Mouse (Mus musculus) cerebral cortex, adult 2 months (tissue): Measurements from ENCODE around the gene Dtx1.

ENCODE experiments used
- WGBS: fragments of 180-500 bp; shearing (Covaris S2); methylation state at CpG from one replicate; pipeline ENCODE4 v1.1.7; 2018; 5-methylcytosine and 5-hydroxymethylcytosine counted together

Gene Dtx1

GRCm38 (mm10) chr5:120711827-120712226 is at the start of gene Dtx1:
TSS of gene Dtx1 (minus strand) at chr5:120711927.
- 27% methylated on average over 3 of the region's 3 CpGs for WGBS

DNA sequence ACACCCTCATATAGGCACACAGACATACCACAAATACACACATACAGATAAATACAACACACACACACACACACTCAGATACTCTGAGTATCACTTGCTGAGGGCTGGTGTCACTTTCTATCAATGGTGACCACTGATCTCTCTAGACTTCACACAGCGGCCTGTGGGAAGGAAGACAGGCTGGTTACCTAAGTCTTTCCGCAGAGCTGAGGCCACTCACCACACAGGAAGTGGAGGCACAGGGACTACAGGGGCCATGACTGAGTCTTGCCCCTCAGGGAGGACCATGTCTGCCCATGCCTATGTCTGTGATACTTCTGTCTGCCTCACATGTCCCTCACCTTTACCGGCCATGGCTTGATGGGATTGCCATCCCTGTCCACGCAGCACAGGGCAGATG is 42.5 kb upstream of the Dtx1 start:
- 90% methylated on average over 4 of the region's 4 CpGs for WGBS

GRCm38 (mm10) chr5:120752786-120753185 is 41.1 kb upstream of the Dtx1 start:
- 83% methylated on average over 3 of the region's 3 CpGs for WGBS

DNA sequence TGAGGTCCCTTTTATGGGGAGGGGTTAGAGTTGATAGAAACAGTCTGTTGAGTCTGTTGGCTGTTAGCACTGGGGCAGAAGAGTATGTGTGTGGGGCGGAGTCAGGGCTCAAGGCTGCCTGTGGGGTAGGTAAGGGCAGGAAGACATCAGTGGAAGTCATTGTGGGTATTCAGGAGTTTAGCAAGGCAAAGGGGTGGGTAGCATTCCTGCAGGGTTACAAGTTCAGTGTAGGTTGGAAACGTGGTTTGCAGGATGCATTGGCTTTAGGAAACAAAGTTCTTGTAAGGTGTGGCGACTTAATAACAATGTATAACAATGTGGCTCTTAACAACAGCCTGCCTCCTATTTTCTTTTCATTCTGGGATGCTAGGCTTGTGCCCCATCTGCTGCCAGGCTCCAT is 39.5 kb upstream of the Dtx1 start:
- WGBS = 84% methylated on average over 3 of the region's 3 CpGs

- 55% methylated on average over 5 of the region's 5 CpGs for WGBS
Measured at GRCm38 (mm10) chr5:120749688-120750087, 38.0 kb upstream of the Dtx1 start, which contains the start of gene Oas2. TSS of gene Oas2 (minus strand) at chr5:120749853.

GRCm38 (mm10) chr5:120746451-120746850 is 34.7 kb upstream of the Dtx1 start:
- 7% methylated on average over 5 of the region's 5 CpGs for WGBS

GRCm38 (mm10) chr5:120742125-120742524 is 30.4 kb upstream of the Dtx1 start:
- 39% methylated on average over 4 of the region's 4 CpGs for WGBS

DNA sequence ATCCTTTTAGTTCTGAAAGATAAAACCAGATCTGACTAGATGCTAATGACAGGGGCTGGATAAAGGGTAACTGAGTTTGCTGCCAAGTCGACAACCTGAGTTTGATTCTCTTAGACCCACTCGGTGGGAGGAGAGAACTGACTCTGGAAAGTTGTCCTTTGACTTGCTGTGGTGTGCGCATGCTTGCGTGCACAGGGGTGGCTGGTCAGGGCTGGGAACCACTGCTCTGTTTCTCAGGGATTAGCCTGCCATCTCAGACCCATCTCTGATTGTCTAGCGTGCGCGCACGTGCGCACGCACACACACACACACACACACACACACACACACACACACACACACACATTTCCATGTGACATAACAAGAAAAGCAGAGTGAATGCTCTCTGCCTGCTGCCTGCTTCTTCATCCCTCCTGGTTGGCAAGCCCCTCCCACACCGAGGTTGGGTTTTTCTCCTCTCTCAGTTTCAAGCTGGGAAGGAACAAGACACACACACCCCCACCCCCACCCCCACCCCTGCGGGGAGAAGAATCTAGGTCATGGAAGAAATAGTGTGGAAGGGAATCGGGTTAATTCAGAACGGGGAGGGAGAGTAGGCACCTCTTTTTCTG is 22.8 kb upstream of the Dtx1 start:
- 54% methylated on average over 14 of the region's 14 CpGs for WGBS

GRCm38 (mm10) chr5:120733696-120734095 is 22.0 kb upstream of the Dtx1 start:
- 94% methylated on average over 3 of the region's 3 CpGs for WGBS

- WGBS = 58% methylated on average over 1 of the region's 1 CpGs
Measured at GRCm38 (mm10) chr5:120732740-120733139, 21.0 kb upstream of the Dtx1 start.

DNA sequence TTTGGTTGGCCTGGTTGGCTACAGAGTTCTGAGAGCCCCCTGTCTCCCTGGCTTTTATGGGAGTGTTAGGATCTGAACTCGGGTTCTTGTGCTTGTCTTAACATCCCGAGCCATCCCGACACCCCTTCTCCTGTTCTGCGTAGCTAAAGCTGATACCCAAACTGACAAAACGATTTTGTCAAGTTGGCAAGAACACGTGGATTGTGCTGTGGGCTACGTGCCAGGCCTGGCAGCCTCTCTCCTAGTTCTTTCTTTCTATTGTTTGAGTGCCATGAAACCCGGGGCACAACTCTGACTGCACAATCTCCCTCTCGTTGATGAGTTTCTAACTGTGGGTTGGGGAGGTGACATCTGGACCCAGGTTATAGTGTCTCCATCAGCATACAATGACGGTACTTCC is 17.6 kb upstream of the Dtx1 start:
- WGBS = 22% methylated on average over 10 of the region's 10 CpGs

DNA sequence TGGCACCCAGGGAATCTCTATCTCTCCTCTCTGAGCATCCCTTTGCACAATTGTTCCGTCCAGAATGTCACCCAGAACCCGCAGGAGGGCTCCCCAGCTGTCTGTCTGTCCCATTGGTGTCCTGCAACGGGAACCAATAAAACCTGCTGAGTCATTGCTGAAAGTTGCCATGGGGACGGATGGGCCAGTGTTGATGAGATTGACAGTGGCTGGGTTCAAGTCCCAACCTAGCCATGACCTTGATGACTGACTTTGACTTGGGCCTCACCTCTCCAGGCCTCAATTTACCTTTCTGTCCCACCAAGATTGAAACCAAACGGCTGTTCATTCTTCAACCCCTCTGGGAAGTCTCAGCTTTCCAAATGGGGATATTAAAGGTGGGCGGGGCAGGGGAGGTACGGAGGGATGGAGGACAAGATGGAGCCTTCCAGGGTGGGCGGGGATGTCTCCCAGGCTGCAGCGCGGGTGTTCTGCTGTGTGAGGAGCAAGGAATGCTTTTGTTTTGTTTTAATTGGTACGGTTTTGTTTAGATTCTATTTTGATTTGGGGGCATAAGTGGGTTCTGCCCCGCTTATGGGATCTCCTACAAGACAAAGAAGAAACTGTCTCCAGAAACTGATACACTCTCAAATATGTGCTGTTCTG is 14.2 kb upstream of the Dtx1 start:
- WGBS = 50% methylated on average over 12 of the region's 12 CpGs

DNA sequence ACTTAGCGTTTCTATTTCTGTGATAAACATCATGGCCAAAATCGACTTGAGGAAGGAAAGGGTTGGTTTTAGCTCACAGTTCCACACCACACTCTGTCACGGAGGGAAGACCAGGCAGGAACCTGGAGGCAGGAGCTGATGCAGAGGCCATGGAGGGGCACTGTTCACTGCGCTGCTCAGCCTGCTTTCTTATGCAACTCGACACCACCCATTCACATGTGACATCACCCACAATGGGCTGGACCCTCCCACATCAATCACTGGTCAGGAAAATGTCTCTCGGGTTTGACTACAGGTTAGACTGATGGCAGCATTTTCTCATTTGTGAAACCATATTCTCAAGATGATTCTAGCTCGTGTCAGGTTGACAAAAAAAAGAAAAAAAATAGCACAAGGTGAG is 9.3 kb upstream of the Dtx1 start:
- WGBS = 58% methylated on average over 7 of the region's 7 CpGs

DNA sequence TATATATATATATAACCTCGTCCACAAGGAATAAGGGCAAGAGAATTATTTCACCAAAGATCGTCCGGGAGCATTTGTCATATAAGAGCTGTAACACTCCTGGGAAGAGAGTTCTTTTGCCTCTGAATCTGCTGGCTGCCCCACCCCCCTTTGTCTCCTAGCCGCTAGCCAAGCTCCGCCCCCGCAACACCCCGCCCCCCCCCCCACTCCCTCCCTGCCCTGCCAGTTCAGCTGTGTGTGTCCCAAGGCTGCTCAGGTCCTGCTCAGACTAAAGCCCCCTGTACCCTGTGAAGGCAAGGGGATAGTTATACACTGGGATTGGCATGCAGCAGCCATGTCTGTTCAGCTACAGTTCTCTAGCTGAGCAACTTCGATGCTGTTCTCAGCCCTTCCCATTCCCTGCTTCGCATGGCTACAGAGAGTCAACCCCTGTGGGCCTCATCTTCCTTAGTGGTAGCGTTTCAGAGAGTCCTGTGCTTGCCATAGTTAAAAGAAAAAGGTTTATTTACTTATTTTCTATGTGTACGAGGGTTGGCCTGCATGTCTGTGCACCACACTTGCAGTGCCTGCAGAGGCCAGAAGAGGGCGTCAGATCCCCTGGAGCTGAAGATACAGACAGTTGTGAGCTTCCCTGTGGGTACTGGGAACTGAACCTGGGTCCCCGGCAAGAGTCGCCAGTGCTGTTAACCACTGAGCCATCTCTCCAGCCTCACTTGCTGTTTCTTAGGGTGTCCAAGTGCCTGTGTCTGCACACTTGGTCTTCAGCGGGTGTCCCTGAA is 7.1 kb upstream of the Dtx1 start:
- WGBS = 56% methylated on average over 15 of the region's 15 CpGs

- 54% methylated on average over 10 of the region's 10 CpGs for WGBS
Measured at GRCm38 (mm10) chr5:120717136-120717535, 5.4 kb upstream of the Dtx1 start.

DNA sequence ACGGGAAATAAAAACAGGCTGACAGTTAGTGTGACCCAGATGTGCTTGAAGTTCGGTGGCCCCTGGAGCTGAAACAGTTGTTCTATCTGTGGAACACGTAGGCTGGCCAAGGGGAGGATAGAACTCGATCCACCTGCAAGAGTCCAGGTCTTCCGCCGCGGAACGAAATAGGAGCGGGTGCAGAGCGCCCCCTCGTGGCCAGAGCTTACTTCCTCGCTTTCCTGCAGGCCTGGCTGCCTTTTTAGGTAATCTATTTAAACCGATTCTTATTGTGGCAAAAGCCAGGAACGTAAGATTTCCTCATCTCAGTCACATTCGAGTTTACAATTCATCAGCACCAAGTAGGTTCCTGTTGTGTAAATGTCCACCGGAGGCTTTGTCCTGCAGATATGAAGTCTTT is 2.6 kb upstream of the Dtx1 start:
- WGBS = 1% methylated on average over 16 of the region's 16 CpGs

GRCm38 (mm10) chr5:120712721-120713120 is 994 bp upstream of the Dtx1 start:
- 62% methylated on average over 8 of the region's 8 CpGs for WGBS

- WGBS = under 1% methylated on average over 43 of the region's 43 CpGs
Measured at GRCm38 (mm10) chr5:120711416-120711815, 311 bp downstream of the Dtx1 start.

GRCm38 (mm10) chr5:120710826-120711248 is 890 bp downstream of the Dtx1 start:
- 2% methylated on average over 32 of the region's 34 CpGs for whole genome bisulfite sequencing

GRCm38 (mm10) chr5:120710161-120710825 is 1.4 kb downstream of the Dtx1 start:
- 3% methylated on average over 40 of the region's 40 CpGs for WGBS

DNA sequence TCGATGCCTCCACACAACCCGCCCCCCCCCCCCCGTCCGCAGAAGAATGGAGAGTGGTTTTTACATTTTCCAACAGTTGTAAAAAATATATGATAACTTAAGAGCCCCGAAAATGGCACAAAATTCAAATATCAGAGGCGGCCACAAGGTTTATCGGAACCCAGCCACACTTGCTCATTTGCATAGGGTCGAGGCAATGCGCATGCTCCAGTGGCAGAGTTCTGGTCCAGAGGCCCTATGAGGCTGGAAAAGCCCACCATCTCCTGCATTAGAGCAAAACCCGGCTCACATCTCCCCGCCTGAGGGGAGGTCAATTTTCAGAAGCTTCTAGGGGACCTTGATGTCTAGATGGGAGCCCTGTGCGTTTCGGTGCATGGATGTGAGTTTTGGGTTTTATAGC is 4.8 kb downstream of the Dtx1 start:
- WGBS = 38% methylated on average over 13 of the region's 13 CpGs

DNA sequence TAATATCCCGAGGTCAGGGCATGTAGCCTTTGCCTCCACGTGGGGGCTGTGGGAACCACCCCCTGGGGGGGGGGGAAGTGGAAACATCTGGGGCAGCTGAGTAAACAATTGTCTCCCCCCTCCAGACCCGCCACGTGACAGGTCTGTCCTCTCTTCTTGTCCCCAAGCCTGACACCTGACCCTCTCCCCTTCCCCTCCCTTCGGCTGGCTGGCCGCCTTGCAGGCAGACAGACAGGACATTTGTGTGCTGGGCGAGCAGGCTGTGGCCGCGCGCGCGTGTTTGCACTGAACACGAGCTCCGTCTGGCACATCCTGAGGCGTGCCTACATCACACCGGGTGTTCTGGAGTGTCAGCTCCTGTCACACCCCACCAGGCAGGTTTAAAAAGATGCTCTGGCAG is 5.2 kb downstream of the Dtx1 start:
- 8% methylated on average over 16 of the region's 16 CpGs for WGBS
